Mouse (Mus musculus) CD4-positive, CD25-positive, alpha-beta regulatory T cell, adult 4 months (primary cell): ENCODE results near the gene Tmem74b. TPM values are rescaled to one million over a fixed set of nuclear protein-coding genes. Genes with fewer than 3 reads are reported as not detected.

Experiments
- ATAC-seq: one replicate; pipeline ENCODE4 v1.8.0; 2017
- polyA plus RNA-seq, 2 experiments: library from polyadenylated mRNA; unstranded; fragments of 100-300 nt; shearing (Covaris generic); gene quantifications; one replicate each; pipeline ENCODE4 v1.2.1; 2017

The Tmem74b gene
- polyA plus RNA-seq, result not detected

- no peak for ATAC-seq
These were observed at the start of gene Tmem74b for GRCm38 (mm10) chr2:151701231-151702145. Gene Tmem74b (plus strand): TSS chr2:151702008.

DNA sequence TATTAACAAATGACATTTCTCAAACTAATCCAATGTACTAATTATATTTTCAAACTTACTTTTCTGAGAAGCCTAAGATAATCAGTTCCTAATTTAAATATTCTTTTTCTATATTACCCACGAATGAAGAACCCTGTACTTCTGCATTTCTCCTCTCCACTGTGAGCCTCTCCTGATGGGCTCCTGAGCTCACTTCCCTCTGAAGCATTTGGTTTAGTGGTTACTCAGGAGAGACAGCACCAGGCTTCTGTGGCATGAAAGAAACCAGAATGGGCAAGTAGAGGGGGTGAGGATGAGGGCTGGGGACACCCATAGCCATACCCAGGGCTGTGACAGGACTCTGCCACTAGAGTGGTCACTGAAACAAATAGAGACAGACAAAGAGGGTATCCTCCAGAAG is 49.8 kb upstream of the Tmem74b start:
- no peak for ATAC-seq

DNA sequence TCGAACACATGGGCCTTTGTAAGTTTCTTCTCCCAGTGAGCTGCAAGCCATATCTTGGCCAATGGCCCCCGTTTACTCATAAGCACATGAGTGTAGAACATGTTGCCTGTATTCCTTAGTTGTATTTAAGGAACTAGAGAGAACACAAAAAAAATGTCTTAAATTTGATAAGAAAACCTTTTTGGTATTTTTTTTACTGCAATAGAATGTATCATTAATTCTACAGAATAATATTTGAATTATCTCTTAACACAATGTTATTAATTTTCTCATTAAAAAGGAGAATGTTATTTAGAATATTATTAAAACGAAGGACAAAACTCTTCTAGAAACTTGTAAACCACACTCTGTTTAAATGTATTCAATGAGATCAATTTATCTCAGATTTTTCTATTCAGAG is 33.4 kb upstream of the Tmem74b start, which contains the start of gene Rad21l:
TSS of gene Rad21l (minus strand) at position 101 of the 400 bp plus-strand sequence.
- ATAC-seq, result no peak

- ATAC-seq, result no peak
These were observed 31.5 kb upstream of the Tmem74b start for GRCm38 (mm10) chr2:151670026-151670967.

DNA sequence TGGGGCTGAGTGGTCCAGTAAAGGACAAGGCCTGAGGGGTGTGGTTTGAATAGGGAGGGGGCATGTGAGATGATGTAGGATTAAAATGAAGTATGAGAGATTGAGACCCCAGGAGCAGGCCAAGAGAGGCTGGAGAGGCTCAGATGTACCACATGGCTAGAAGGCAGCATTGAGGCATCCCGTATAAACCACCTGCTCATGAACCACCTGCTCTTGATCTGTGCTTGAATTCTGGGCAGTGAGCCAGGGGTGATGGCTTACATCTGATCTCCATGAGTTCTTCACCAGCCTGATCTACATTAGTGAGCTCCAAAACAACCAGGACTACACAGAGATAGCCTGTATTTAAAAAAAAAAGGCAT is 30.9 kb upstream of the Tmem74b start:
- ATAC-seq, result no peak

GRCm38 (mm10) chr2:151676234-151676633 is 25.6 kb upstream of the Tmem74b start:
- ATAC-seq, result no peak

- peak; percentile 60 for ATAC-seq
These were observed 19.5 kb upstream of the Tmem74b start for GRCm38 (mm10) chr2:151682357-151682756.

DNA sequence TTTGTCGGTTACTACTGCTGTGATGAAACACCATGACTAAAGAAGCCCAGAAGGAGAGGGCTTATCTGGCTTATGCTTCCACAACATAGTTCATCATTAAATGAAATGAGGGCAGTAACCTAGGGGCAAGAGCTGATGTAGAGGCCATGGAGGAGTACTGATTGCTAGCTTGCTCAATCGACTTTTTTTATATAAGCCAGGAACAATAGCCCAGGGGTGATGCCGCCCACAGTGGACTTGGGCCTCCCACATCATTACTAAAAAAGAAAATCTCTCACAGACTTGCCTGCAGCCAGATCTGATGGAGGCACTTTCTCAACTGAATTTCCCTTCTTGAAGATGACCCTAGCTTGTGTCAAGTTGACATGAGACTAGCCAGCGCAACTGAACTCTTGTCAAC is 18.8 kb upstream of the Tmem74b start:
- no peak for ATAC-seq

- no peak for ATAC-seq
These were observed 490 bp downstream of the Tmem74b start for GRCm38 (mm10) chr2:151702146-151702850.

GRCm38 (mm10) chr2:151702851-151703190 is 1.0 kb downstream of the Tmem74b start:
- no peak for ATAC-seq

DNA sequence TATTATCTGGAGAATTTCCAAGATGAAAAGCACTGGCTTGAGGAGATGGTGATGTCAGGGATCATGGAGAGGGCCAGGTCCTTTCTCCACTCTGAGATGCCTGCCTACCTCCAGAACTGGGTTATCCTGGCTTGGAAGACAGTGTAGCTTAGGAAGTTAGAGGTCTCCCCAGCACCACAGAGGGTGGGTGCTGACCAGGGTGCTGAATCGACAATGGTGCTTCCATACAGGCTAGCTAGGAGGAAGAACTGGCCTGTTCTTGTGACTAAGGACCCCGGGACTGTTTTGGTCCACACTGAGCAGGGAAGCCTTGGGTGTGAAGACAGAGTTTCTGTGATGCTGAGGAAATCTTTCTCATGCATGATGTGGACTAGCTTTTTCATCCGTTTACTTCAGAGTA is 10.8 kb downstream of the Tmem74b start:
- no peak for ATAC-seq

DNA sequence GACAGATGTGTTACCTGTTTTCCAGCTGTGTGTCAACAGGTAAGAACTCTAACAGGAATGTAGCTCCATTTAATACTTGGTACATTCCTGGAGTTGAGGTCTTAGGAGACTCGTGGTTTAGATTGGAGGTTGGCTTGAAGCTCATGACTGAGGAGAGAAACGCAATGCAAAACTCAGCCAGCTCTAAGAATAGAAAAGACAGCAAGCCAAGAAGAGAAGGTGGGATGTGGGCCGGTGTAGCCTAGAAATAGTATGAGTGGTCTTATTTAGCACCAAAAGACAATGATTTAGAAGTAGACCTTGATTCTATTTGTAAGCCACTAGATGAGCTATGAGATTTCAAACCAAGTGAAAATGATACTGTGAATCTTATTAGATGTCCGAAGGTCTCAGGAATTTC is 13.7 kb downstream of the Tmem74b start:
- ATAC-seq, result no peak

- no peak for ATAC-seq
These were observed 14.7 kb downstream of the Tmem74b start for GRCm38 (mm10) chr2:151716318-151717055.

- no peak for ATAC-seq
These were observed 22.3 kb downstream of the Tmem74b start for GRCm38 (mm10) chr2:151724094-151724493.

DNA sequence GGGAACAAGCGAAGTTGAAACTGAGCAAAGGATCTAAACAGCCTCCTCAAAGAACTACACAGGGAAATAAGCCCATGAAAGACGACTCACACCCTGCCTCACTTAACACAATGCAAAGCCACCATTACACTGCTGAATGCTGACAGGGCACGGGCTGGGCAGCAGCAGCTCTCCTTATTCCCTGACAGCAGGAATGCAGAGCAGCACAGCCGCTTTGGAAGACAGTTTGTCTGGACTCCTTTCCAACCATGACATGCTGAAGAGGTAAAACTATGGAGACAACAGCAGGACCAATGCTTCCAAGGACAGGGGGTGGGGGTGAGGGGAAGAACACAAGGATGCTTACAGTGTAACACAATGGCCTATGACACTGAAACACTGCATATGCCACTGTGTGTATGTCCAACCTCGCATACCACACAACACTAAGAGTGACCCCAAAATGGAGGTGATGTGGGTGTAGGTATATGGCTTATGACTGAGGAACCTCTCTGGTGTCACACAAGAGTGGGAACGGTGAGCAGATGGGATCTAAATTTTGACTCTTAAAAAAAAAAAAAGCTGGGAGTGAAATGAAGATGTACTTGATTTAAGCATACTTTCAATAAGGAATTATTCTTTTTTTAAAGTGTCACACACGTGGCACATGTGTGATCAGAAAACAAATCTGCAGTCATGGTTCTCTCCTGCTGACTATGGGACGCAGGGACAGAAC is 31.5 kb downstream of the Tmem74b start:
- ATAC-seq, result no peak

GRCm38 (mm10) chr2:151735422-151735821 is 33.6 kb downstream of the Tmem74b start:
- ATAC-seq, result no peak

DNA sequence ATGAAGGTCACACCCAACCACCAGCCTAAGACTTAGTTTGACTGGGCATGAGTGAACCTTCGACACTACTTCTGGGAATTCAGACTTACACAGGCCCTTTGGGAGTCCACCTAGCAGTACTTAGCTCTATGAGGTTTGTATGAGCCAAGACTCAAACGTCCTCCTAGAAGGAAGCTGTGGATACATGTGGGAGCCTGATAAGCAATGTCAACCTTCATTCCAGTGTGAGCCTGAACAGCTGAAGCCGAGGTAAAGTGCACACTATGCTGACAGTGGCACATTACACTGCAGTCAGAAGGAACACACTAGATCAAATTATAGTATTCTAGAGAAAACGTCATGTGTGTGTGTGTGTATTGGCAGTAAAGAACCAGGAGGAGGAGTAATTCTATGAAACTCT is 36.7 kb downstream of the Tmem74b start:
- ATAC-seq, result no peak

DNA sequence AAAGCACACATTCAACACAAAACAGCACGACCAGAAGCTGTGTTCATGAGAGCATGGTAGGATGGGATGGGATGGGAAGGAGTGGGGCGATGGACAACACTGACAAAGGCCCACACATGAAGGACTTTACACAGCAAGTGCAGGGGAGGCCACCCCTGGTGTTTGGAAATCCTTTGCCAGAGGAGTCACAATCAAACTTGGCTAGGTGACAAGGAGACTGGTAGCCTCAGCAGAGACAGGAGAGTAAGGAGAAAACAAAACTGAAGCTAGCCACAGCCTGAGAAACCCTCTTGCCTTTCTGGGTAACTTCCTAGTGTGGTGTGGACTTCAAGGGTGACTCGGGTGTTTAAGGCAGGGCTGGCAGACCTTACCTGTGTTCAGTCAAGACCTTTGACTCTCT is 37.3 kb downstream of the Tmem74b start:
- ATAC-seq, result no peak

DNA sequence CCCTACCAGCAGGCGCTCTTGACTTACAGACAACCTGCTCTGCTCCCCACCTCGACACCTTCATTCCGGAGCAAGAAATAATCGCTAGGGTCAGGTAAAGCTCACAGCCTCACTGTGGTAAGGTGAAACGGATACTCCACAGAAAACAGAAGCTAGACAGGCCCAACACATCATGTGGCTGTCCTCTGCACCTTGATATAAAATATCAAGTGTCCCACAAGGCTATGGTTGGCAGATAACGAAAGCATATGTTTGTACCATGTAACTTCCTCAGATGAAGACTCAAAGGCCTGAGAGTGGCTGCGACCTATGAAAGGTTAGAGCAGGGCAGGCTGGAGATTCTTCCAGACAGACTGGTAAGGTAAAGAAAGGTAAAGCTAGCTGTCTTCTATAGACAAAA is 37.7 kb downstream of the Tmem74b start:
- ATAC-seq, result no peak

- ATAC-seq, result peak; percentile 94
These were observed 39.1 kb downstream of the Tmem74b start for GRCm38 (mm10) chr2:151740741-151741526.

DNA sequence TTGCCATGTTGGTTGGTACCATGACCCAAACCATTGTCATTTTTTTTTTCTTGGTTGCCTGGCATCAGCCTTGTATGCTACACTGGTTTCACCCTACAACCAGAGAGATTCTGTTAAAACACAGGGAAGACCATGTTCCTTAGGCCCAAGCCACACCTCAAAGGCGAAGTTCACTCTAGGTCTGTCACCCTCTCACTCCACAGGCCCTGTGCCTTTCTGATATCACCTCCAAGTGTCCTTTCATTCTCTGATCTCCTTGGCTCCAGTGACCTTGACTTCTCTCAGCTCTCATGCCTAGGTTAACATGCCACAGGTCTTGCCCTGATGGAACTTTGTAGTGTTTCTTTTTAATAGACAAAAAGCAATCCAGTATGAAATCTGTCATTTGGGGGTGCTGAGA is 40.3 kb downstream of the Tmem74b start:
- no peak for ATAC-seq
